Mouse (Mus musculus): ENCODE results near the gene Samt1.
"Not testable (repeated sequence)": the region's sequence is repeated elsewhere in the genome, so short reads cannot be mapped to it uniquely, and the experiment has no call there.

- not testable (repeated sequence) for TF ChIP-seq CTCF (IDR thresholded peaks at IDR 0.05); POLR2A (IDR thresholded peaks at IDR 0.05; ENCODE audit: insufficient read depth, low read depth, low read length); EP300 (IDR thresholded peaks at IDR 0.05; ENCODE audit: insufficient read depth, low read depth, low read length)
Observed at GRCm38 (mm10) chrX:154033727-154034126, 21.3 kb upstream of the Samt1 start, which contains the start of gene 4921511M17Rik.
